Mouse (Mus musculus) liver, postnatal 0 days (tissue): ENCODE measurements around the gene Rad9b.

Experiments
- CTCF ChIP-seq: sonication (generic); IDR thresholded peaks from 2 replicates; pipeline ENCODE4 v1.5.1; 2016; ENCODE audit warnings: antibody characterized with exemption, low read depth
- EP300 ChIP-seq: IDR thresholded peaks from 2 replicates; pipeline ENCODE4 v1.6.1; 2016; ENCODE audit warnings: antibody characterized with exemption, low read depth, mild to moderate bottlenecking

GRCm38 (mm10) chr5:122344260-122344659 is 9.8 kb downstream of the Rad9b start:
- TF ChIP-seq EP300 (no peak), CTCF (peak; percentile 94)
